Mouse (Mus musculus) left cerebral cortex, adult 2 months (tissue): ENCODE measurements around the gene Vkorc1. TPM values are rescaled to one million over a fixed set of nuclear protein-coding genes. Genes with fewer than 3 reads are reported as not detected.
"Not testable (repeated sequence)": the region's sequence is repeated elsewhere in the genome, so short reads cannot be mapped to it uniquely, and the experiment has no call there.

ENCODE experiments used
- DNase-seq, 2 experiments: peaks; one replicate each; pipeline ENCODE4 v3.0.0; 2021 to 2022; ENCODE audit warnings: low spot score in 2 of 2, mixed read lengths in 1 of 2; ENCODE audit errors: extremely low spot score in 1 of 2
- H3K27ac ChIP-seq: fragments of 200-600 bp; 2 replicates; pipeline ENCODE4 v1.8.1; 2022
- H3K4me3 ChIP-seq: fragments of 200-600 bp; 2 replicates; pipeline ENCODE4 v1.8.1; 2022
- CTCF ChIP-seq: fragments of 200-600 bp; IDR thresholded peaks from 2 replicates; pipeline ENCODE4 v1.8.1; 2022; ENCODE audit warnings: antibody characterized with exemption, mild to moderate bottlenecking, moderate library complexity
- intact Hi-C: fragments of 180-260 bp; cut with DNase I; formaldehyde crosslinking; loops from one replicate; pipeline ENCODE4 v1.15.1; 2025
- total RNA-seq, 2 experiments: library from RNA; stranded (reverse); gene quantifications; 2 replicates each; pipeline ENCODE4 v1.2.3; 2021

Vkorc1 gene
- total RNA-seq, 2 experiments from 2014 or later, result 22.0 to 23.4 TPM

DNA sequence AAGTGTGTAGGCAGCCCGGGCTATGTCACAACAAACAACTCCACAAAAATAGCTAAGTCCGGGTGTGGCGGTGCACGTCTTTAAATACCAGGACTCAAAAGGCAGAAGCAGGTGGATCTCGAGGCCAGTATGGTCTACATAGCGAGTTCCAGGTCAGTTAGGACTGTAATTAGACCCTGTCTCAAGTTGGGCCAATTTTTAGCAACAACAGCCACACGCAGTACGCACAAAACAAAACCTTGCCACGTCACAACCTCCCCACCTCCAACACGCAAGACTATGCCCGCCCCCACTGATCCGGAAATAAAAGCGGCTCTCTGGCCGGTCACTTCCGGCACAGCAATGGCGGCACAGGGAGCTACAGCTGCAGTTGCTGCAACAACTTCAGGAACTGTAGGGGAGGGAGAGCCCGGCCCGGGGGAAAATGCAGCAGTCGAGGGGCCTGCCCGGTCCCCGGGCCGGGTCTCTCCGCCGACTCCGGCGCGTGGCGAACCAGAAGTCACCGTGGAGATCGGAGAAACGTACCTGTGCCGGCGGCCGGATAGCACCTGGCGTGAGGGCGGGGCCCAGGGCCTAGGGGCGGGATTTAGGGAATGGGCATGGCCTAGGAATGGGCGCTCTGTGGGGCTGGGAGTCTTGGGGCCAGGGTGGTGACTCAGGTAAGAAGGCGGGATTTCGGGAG, 16.9 kb upstream of the Vkorc1 start, which contains the start of gene Kat8:
Gene Kat8 (plus strand): TSS at position 327 of the 682 bp plus-strand sequence.
- H3K27ac ChIP-seq, result peak within 1 kb of the TSS; percentile 98
- no peak for TF ChIP-seq CTCF
- peak within 1 kb of the TSS; percentile 92 for H3K4me3 ChIP-seq
- intact Hi-C loops, result loop anchor here (2.0 kb wide), 3 partner anchors 22 to 54 kb away; partner anchors contain the start of genes Fus, Zfp646 and Zfp668
- peak; percentile 82 to 85 for DNase-seq

- no peak for TF ChIP-seq CTCF
- Histone ChIP-seq H3K4me3 (no peak overlapping the region), H3K27ac (no peak overlapping the region)
- DNase-seq, result no peak
- intact Hi-C loops, result no loop called here
These were observed 13.2 kb upstream of the Vkorc1 start for GRCm38 (mm10) chr7:127908656-127909055.

GRCm38 (mm10) chr7:127907939-127908338, 12.5 kb upstream of the Vkorc1 start:
- no peak for DNase-seq
- Histone ChIP-seq H3K4me3 (no peak overlapping the region), H3K27ac (no peak overlapping the region)
- no peak for TF ChIP-seq CTCF
- intact Hi-C loops, result no loop called here

GRCm38 (mm10) chr7:127903971-127904796, 8.8 kb upstream of the Vkorc1 start, which contains the start of gene Bckdk:
Gene Bckdk (plus strand): TSS chr7:127904082.
- intact Hi-C loops, result no loop called here
- H3K4me3 ChIP-seq, result peak within 1 kb of the TSS; percentile 95
- peak; percentile 70 to 78 for DNase-seq
- H3K27ac ChIP-seq, result peak within 1 kb of the TSS; percentile 96
- TF ChIP-seq CTCF, result peak; percentile 8; the same call in 1 of the 2 replicates

- TF ChIP-seq CTCF, result no peak
- DNase-seq, result no peak
- Histone ChIP-seq H3K27ac (no peak overlapping the region), H3K4me3 (no peak overlapping the region)
- intact Hi-C loops, result no loop called here
These were observed 6.4 kb upstream of the Vkorc1 start for GRCm38 (mm10) chr7:127901772-127902171.

GRCm38 (mm10) chr7:127899997-127900396, 4.6 kb upstream of the Vkorc1 start:
- no peak for TF ChIP-seq CTCF
- intact Hi-C loops, result no loop called here
- DNase-seq, result no peak

DNA sequence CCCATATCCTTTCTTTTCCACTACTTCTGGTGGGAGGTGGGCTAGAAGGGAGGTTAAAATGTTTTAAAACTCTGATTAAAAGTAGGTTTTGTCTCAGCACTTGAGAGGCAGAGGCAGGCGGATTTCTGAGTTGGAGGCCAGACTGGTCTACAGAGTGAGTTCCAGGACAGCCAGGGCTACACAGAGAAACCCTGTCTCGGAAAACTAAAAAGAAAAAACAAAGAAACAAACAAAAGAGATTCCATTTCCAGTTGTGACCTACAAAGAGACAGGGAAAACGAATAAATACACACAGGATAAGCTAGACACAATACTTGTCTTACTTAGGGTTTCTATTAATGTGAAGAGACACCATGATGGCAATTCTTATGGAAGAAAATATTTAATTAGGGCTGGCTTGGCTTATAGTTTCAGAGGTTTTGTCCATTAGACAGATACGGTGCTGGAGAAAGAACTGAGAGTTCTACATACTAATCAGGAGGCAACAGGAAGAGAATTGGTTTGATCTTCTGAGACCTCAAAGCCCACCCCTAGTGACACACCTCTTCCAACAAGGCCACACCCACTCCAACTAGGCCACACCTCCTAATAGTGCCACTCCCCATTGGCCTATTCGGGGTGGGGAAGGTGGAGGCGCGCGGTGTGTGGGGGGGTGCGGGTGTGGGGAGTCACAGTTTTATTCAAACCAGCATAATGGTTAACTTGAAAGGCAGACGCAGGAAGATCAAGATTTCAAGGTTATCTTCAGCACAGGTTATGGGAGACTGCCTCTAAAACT, 3.0 kb upstream of the Vkorc1 start:
- Histone ChIP-seq H3K4me3 (no peak overlapping the region), H3K27ac (no peak overlapping the region)
- no peak for TF ChIP-seq CTCF
- DNase-seq, result no peak
- intact Hi-C loops, result no loop called here

More at GRCm38 (mm10) chr7:127899997-127900396, 4.6 kb upstream of the Vkorc1 start:
- Histone ChIP-seq H3K27ac (no peak overlapping the region), H3K4me3 (no peak overlapping the region)

DNA sequence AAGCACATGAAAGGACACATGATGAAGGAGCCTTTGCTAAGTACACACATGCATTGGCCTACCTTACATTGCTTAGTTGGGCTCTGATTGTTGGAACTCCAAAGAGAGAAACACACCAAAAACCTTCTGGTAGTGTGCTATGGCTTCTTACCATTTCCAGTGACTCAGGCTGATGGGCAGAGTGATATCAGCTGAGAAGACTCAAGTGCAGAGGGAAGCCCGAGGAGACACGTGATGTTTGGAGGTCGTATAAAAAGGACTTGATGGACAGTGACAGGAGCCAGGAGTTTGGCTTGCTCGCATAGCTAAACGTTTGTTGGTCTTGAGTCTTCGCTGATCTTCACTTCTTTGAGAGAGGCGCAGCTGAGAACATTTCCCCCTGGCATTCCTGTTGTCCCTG, 2.1 kb upstream of the Vkorc1 start:
- no peak for DNase-seq
- Histone ChIP-seq H3K4me3 (no peak overlapping the region), H3K27ac (no peak overlapping the region)
- intact Hi-C loops, result no loop called here
- no peak for TF ChIP-seq CTCF

DNA sequence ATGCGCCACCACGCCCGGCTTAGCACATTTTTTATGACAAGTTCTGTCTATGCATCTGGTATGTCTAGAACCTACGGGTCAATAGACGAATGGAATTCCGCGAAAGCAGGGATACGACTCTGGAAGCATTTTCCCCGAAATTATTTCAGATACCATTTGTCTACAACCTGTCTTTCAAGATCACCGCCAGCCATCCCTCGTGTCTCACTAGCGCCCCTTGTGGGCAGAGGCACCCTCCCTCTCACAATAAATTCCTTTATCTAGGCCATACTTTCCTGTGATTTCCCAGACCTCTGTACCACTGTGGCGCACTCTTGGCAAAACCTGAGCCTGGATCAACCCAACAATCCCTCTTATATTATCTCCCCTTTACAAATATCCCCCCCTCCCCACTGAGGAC, 967 bp upstream of the Vkorc1 start:
- Histone ChIP-seq H3K4me3 (no peak overlapping the region), H3K27ac (no peak overlapping the region)
- peak in 1 of 2 experiments; percentile 51 for DNase-seq
- peak; percentile 76 for TF ChIP-seq CTCF
- intact Hi-C loops, result no loop called here

- H3K4me3 ChIP-seq, result peak overlapping the region; percentile 68
- intact Hi-C loops, DNase-seq: not testable (repeated sequence)
- H3K27ac ChIP-seq, result peak overlapping the region; percentile 47; the same call in 1 of the 2 replicates
These were observed 474 bp upstream of the Vkorc1 start for GRCm38 (mm10) chr7:127895891-127896290.

DNA sequence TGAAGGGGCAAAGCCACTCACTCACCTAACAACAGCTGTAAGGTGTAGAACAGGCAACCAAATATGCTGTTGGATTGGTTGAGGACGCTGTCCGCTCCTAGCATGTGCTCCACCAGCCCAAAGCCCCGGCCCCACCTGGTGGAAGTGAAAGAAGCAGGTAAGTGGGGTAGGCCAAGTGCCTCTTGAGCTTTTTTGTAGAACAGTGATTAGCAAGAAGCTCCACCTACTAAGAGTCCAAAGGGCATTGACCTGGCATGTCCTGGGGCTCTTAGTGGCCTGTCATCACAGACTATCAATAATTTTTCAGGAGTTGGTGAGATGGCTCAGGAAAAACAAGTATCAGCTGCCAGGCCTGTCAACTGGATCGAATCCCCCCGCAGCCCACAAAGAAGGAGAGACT, 937 bp downstream of the Vkorc1 start:
- intact Hi-C loops, result no loop called here
- peak overlapping the region; percentile 68; the same call in 1 of the 2 replicates for H3K4me3 ChIP-seq
- no peak overlapping the region for H3K27ac ChIP-seq
- no peak for TF ChIP-seq CTCF
- no peak for DNase-seq

GRCm38 (mm10) chr7:127890798-127891197, 4.6 kb downstream of the Vkorc1 start, which contains the start of gene Prss53:
Gene Prss53 (minus strand): TSS chr7:127890970.
- no peak for TF ChIP-seq CTCF
- DNase-seq, result no peak
- Histone ChIP-seq H3K4me3 (no peak within 1 kb of the TSS), H3K27ac (no peak within 1 kb of the TSS)
- intact Hi-C loops, result no loop called here
